Mouse (Mus musculus): Measurements from ENCODE around the gene Gamt.
A peak's percentile ranks its signal among the peaks of the same experiment; 100 is the strongest.
"Not testable (repeated sequence)": the region's sequence is repeated elsewhere in the genome, so short reads cannot be mapped to it uniquely, and the experiment has no call there.

Gamt gene

GRCm38 (mm10) chr10:80227877-80228775, 32.7 kb downstream of the Gamt start:
- no peak for DNase-seq (ENCODE audit: low read depth, low spot score)

- no peak for DNase-seq (ENCODE audit: low read depth, low spot score)
These were observed 33.7 kb downstream of the Gamt start for GRCm38 (mm10) chr10:80227166-80227539.

GRCm38 (mm10) chr10:80226416-80227165, 34.2 kb downstream of the Gamt start, which contains the start of gene Mum1:
Gene Mum1, plus strand, starts transcription at chr10:80226434.
- DNase-seq (ENCODE audit: low read depth, low spot score), result peak; percentile 99

- DNase-seq (ENCODE audit: low read depth, low spot score), result no peak
These were observed 34.8 kb downstream of the Gamt start for GRCm38 (mm10) chr10:80226071-80226415.

- DNase-seq (ENCODE audit: low read depth, low spot score), result not testable (repeated sequence)
These were observed 37.7 kb downstream of the Gamt start for GRCm38 (mm10) chr10:80223137-80223536.

DNA sequence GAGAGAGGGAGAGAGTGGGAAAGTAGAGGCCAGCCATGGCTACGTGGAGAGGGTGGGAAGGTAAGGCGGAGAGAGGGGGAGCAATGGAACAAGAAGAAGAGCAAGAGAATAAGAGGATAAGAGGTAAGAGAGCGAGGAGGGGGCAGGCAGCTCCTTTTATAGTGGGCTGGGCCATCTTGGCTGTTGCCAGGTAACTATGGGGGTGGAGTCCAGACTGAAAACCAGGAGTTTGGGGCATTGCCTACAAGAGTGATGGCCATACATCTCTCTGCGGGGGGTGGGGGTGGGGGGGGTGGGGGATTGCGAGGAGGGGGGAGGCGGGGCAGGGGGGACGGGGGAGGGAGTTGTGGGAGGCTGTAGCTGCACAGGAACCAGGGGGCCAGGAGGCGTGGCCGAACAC, 40.1 kb downstream of the Gamt start:
- no peak for DNase-seq (ENCODE audit: low read depth, low spot score)

DNA sequence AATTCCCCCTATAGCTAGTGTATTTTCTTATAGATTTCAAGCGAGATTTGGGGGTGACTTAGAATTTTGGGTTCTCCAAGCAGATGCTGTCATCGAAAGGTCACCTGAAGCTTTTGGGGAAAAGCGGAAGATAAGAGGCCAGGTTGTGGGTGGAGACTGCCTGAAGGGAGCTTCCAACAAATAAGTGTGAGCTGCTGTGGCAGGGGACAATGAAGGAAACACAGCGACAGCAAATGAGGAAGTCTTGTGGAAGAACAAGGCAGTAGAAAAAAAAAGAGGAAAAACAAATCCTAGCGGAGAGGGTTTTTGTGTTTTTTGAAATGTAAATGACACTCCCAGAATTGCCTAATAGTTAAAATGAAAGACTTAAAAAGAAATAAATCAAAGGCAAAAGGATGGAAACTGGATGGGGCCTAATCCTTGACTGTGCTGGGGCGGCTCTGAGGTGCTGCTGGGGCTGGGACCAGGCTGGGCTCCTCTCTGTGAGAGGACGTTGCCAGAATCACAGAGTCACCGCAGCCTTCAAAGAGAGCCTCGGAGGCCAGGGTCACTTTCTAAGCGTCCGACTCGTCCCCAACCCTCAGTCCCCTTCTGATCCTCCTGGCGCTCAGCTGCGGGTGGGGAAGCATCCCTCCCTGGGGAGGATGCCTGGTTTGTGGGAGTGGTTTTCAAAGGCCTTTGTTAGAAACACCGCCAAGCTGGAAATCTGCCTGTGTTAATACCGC, 45.6 kb downstream of the Gamt start:
- no peak for DNase-seq (ENCODE audit: low read depth, low spot score)

DNA sequence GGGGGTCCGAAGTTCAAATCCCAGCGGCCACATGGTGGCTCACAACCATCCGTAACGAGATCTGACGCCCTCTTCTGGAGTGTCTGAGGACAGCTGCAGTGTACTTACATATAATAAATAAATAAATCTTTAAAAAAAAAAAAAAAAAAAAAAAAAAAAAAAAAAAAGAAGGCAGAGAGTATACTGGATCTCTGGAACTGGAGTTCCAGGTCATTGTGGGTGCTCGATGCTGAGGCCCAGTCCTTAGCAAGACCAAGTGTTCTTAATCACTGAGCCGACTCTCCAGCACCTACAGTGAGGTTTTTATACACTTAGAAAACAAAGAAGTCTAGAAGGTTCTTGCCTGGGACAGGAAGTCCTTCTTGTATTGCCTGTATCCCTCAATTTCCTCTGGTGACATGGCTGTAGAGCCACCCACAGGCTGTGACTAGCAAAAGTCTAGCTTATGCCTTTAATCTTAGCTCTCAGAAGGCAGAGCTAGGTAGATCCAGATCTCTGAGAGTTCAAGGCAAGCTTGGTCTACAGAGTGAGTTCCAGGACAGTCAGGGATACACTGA, 49.2 kb downstream of the Gamt start:
- peak; percentile 48 for DNase-seq (ENCODE audit: low read depth, low spot score)

GRCm38 (mm10) chr10:80208841-80209371, 51.9 kb downstream of the Gamt start:
- DNase-seq (ENCODE audit: low read depth, low spot score), result no peak

DNA sequence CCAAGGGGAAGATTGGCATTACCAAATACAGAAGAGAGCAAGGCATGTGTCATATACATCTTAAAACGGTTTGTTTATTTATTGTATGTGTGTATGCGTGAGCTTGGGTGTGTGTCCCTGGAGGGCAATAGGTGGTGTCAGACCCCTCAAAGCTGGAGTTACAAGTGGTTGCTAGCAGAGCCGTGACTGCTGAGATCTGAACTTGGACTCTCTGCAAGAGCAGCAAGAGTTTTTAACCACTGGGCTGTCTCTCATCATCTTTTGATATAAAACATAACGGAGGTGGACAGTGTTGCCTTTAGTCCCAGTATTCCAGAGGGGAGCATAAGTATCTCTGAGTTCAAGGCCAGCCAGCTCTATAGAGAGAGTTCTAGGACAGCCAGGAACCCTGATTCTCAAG, 52.6 kb downstream of the Gamt start:
- DNase-seq (ENCODE audit: low read depth, low spot score), result no peak
